Mouse (Mus musculus) liver, embryonic 16.5 days (tissue): ENCODE results near the gene Slfn2. TPM values are rescaled to one million over a fixed set of nuclear protein-coding genes. Genes with fewer than 3 reads are reported as not detected.

Experiments used
- ATAC-seq: fragments of 200-750 bp; cut with Nextera tagmentation; 2 replicates; pipeline ENCODE4 v1.8.0; 2017; ENCODE audit warnings: low read depth, mild to moderate bottlenecking, moderate number of reproducible peaks, moderate library complexity
- H3K27ac ChIP-seq: fragments of 300-500 bp; sonication (generic); 2 replicates; pipeline ENCODE4 v1.5.1; 2014; ENCODE audit warnings: mild to moderate bottlenecking, low read length
- H3K27me3 ChIP-seq: fragments of 300-500 bp; sonication (generic); 2 replicates; pipeline ENCODE4 v1.6.1; 2014; ENCODE audit warnings: low read depth, low read length, mixed read lengths; ENCODE audit not compliant: control insufficient read depth, insufficient read depth
- H3K36me3 ChIP-seq: fragments of 300-500 bp; sonication (generic); 2 replicates; pipeline ENCODE4 v1.6.1; 2014; ENCODE audit warnings: mild to moderate bottlenecking; ENCODE audit not compliant: control insufficient read depth, insufficient read depth
- H3K4me1 ChIP-seq: fragments of 300-500 bp; sonication (generic); 2 replicates; pipeline ENCODE4 v1.6.1; 2014; ENCODE audit warnings: low read depth, low read length, mixed read lengths; ENCODE audit not compliant: control insufficient read depth
- H3K4me2 ChIP-seq: fragments of 300-500 bp; sonication (generic); 2 replicates; pipeline ENCODE4 v1.6.1; 2014; ENCODE audit warnings: low read depth, low read length, mixed read lengths
- H3K4me3 ChIP-seq: fragments of 300-500 bp; sonication (generic); 2 replicates; pipeline ENCODE4 v1.5.1; 2014; ENCODE audit warnings: low read depth, mild to moderate bottlenecking, low read length
- H3K9ac ChIP-seq: fragments of 300-500 bp; sonication (generic); 2 replicates; pipeline ENCODE4 v1.6.1; 2014; ENCODE audit warnings: low read depth, low read length
- H3K9me3 ChIP-seq: fragments of 300-500 bp; sonication (generic); replicated peaks from 2 replicates; pipeline ENCODE4 v1.6.1; 2016; ENCODE audit warnings: low read length; ENCODE audit not compliant: control insufficient read depth
- WGBS: fragments of 180-500 bp; shearing (Covaris S2); extraction: QIAGEN DNeasy Blood & Tissue Kit; methylation state at CpG from one replicate; pipeline ENCODE4 v1.1.7; 2014; ENCODE audit not compliant: insufficient replicate concordance; 5-methylcytosine and 5-hydroxymethylcytosine counted together
- polyA plus RNA-seq: library from polyadenylated mRNA; unstranded; fragments of >200 nt; fragmentation: Nextera tagmentation; extraction: Ambion mirVana; gene quantifications from 2 replicates; pipeline ENCODE4 v1.2.1, GENCODE M21; 2015

Slfn2 gene
- polyA plus RNA-seq, 1 experiment from 2014 or later: 11.7 TPM

- H3K36me3 ChIP-seq: no peaks in the 10 kb centered on the region
- H3K4me1 ChIP-seq: no peaks in the 10 kb centered on the region
- no peaks in the 10 kb centered on the region for H3K9me3 ChIP-seq
- peak overlapping the region; percentile 48 for H3K4me3 ChIP-seq
- no peak for ATAC-seq
- H3K9ac ChIP-seq: no peak overlapping the region; the same call in 1 of the 2 replicates
- H3K27ac ChIP-seq: peak overlapping the region; percentile 19; the same call in 1 of the 2 replicates
- H3K4me2 ChIP-seq: 0 out of 2 replicates have a peak overlapping the region, but pooled peaks have one; percentile 13
- no peaks in the 10 kb centered on the region for H3K27me3 ChIP-seq
- 26% methylated on average over 11 of the region's 11 CpGs for WGBS
Observed at GRCm38 (mm10) chr11:83066640-83067531, 2.0 kb downstream of the Slfn2 start.

GRCm38 (mm10) chr11:83067982-83068694 is 3.2 kb downstream of the Slfn2 start:
- Histone ChIP-seq H3K9ac (no peak overlapping the region), H3K27me3 (no peaks in the 10 kb centered on the region), H3K27ac (no peak overlapping the region), H3K4me1 (no peaks in the 10 kb centered on the region), H3K36me3 (no peaks in the 10 kb centered on the region), H3K4me2 (0 out of 2 replicates have a peak overlapping the region, but pooled peaks have one; percentile 13), H3K9me3 (no peaks in the 10 kb centered on the region), H3K4me3 (no peak overlapping the region)
- 64% methylated on average over 4 of the region's 4 CpGs for WGBS
- no peak for ATAC-seq

- Histone ChIP-seq H3K36me3 (no peaks in the 10 kb centered on the region), H3K9ac (no peak overlapping the region), H3K4me2 (no peak overlapping the region), H3K4me3 (no peak overlapping the region), H3K27me3 (no peaks in the 10 kb centered on the region), H3K9me3 (no peaks in the 10 kb centered on the region), H3K4me1 (no peaks in the 10 kb centered on the region), H3K27ac (no peak overlapping the region)
- 75% methylated on average over 15 of the region's 15 CpGs for WGBS
- no peak for ATAC-seq
Observed at GRCm38 (mm10) chr11:83070321-83070970, 5.5 kb downstream of the Slfn2 start.

GRCm38 (mm10) chr11:83077714-83078422 is 13.0 kb downstream of the Slfn2 start:
- Histone ChIP-seq H3K4me2 (no peak overlapping the region; the same call in 1 of the 2 replicates), H3K4me1 (peaks cover 6% of the 10 kb centered on the region), H3K27ac (peak overlapping the region; percentile 71), H3K36me3 (no peaks in the 10 kb centered on the region), H3K27me3 (no peaks in the 10 kb centered on the region), H3K4me3 (no peak overlapping the region), H3K9me3 (no peaks in the 10 kb centered on the region), H3K9ac (no peak overlapping the region)
- ATAC-seq: peak; percentile 54
- WGBS: 14% methylated on average over 3 of the region's 3 CpGs

GRCm38 (mm10) chr11:83078423-83079140 is 13.7 kb downstream of the Slfn2 start:
- WGBS: 32% methylated on average over 5 of the region's 5 CpGs
- no peak for ATAC-seq
- H3K4me2 ChIP-seq: no peak overlapping the region; the same call in 1 of the 2 replicates
- H3K4me3 ChIP-seq: no peak overlapping the region
- H3K36me3 ChIP-seq: no peaks in the 10 kb centered on the region
- peaks cover 6% of the 10 kb centered on the region for H3K4me1 ChIP-seq
- H3K9ac ChIP-seq: no peak overlapping the region
- H3K27ac ChIP-seq: peak overlapping the region; percentile 49
- H3K27me3 ChIP-seq: no peaks in the 10 kb centered on the region
- no peaks in the 10 kb centered on the region for H3K9me3 ChIP-seq

GRCm38 (mm10) chr11:83079487-83080199 is 14.7 kb downstream of the Slfn2 start:
- Histone ChIP-seq H3K4me3 (no peak overlapping the region), H3K4me1 (peaks cover 6% of the 10 kb centered on the region), H3K9me3 (no peaks in the 10 kb centered on the region), H3K4me2 (no peak overlapping the region), H3K9ac (no peak overlapping the region), H3K36me3 (no peaks in the 10 kb centered on the region), H3K27me3 (no peaks in the 10 kb centered on the region), H3K27ac (peak overlapping the region; percentile 41)
- WGBS: 13% methylated on average over 9 of the region's 9 CpGs
- no peak for ATAC-seq

GRCm38 (mm10) chr11:83082741-83083473 is 18.0 kb downstream of the Slfn2 start:
- no peak overlapping the region for H3K4me2 ChIP-seq
- H3K27ac ChIP-seq: no peak overlapping the region
- no peak overlapping the region for H3K4me3 ChIP-seq

More at GRCm38 (mm10) chr11:83082741-83083473, 18.0 kb downstream of the Slfn2 start:
- Histone ChIP-seq H3K36me3 (no peaks in the 10 kb centered on the region), H3K4me1 (peaks cover 6% of the 10 kb centered on the region), H3K9ac (no peak overlapping the region), H3K27me3 (no peaks in the 10 kb centered on the region), H3K9me3 (no peaks in the 10 kb centered on the region)
- WGBS: 50% methylated on average over 7 of the region's 7 CpGs
- ATAC-seq: no peak
